Mouse (Mus musculus): ENCODE measurements around the gene Akt2. TPM values are rescaled to one million over a fixed set of nuclear protein-coding genes. Genes with fewer than 3 reads are reported as not detected.
A peak's percentile ranks its signal among the peaks of the same experiment; 100 is the strongest.

The Akt2 gene
- polyA plus RNA-seq, 1 experiment from 2014 or later, result 44.1 TPM

DNA sequence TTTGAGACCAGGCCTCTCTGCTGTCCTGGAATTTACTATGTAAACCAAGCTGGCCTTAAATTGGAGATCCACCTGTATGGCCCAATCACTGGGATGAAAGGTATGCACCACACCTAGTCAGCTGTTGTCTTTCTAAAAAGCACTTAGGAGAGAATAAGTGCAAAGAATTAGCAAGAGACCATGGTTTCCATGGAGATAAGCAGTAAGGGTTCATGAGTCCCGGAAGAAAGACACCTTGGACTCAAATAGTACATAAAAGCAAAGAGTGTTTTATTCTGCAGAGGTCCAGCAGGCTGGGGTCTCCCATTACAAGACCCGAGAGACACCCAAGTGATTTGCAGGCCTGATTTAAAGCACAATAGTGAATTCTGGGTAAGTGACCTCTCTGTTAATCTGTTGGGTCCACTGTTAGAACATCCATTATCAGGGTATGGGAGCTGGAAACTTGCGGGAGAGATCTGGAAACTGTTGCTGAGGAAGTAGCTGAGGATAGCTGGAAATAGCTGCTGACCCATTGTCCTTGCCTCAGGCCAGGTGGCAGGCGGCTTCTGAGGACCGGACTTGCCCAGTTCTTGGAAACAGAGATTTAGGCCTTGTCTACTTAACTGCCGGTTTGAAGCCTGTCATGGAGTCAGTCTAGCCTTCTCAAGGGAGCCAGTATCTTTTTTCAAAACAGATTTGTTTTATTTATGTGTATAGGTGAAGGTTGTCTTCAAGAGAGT, 56.1 kb downstream of the Akt2 start:
- no peaks in the 10 kb centered on the region for H3K36me3 ChIP-seq (ENCODE audit: control insufficient read depth, insufficient read depth, low read length)
- ATAC-seq (ENCODE audit: low read depth), result no peak
- no peak overlapping the region for H3K9ac ChIP-seq (replicated peaks; ENCODE audit: low read depth, low read length)
- H3K4me3 ChIP-seq (ENCODE audit: low read depth, low read length), result no peak overlapping the region
- no peak overlapping the region for H3K4me2 ChIP-seq (ENCODE audit: low read depth, low read length)
- H3K9me3 ChIP-seq (ENCODE audit: control insufficient read depth, low read length), result no peaks in the 10 kb centered on the region
- no peaks in the 10 kb centered on the region for H3K27me3 ChIP-seq (ENCODE audit: control insufficient read depth, insufficient read depth, low read length)
- 86% methylated on average over 6 of the region's 6 CpGs for WGBS
- H3K27ac ChIP-seq (ENCODE audit: low read depth, low read length), result no peak overlapping the region
- H3K4me1 ChIP-seq (ENCODE audit: control insufficient read depth, insufficient read depth, low read length), result no peaks in the 10 kb centered on the region

DNA sequence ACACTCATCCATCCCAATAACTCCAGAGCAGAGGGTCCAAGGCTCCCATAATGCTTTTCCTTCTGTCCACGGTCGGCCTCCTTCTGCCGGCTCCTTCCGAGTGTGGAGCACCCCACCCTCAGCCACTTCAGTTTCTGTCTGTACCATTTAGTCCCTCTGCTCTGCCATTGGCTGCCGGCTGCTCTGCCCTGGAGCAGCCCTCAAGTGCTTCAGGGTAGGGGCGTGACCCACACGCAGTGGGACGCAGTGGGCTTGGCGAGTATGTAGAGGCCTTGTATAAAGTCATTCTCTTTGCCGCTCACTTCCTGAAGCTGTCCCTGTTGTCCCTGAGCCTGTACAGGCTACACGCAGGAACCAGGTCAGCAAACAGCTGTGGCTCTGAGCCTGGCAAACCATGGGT, 58.4 kb downstream of the Akt2 start:
- H3K4me3 ChIP-seq (ENCODE audit: low read depth, low read length), result no peak overlapping the region
- no peak overlapping the region for H3K9ac ChIP-seq (replicated peaks; ENCODE audit: low read depth, low read length)
- no peak overlapping the region for H3K27ac ChIP-seq (ENCODE audit: low read depth, low read length)
- 94% methylated on average over 11 of the region's 11 CpGs for WGBS
- H3K27me3 ChIP-seq (ENCODE audit: control insufficient read depth, insufficient read depth, low read length), result no peaks in the 10 kb centered on the region
- no peak for ATAC-seq (ENCODE audit: low read depth)
- peaks cover 3% of the 10 kb centered on the region; the same call in 1 of the 2 replicates for H3K4me1 ChIP-seq (ENCODE audit: control insufficient read depth, insufficient read depth, low read length)
- H3K4me2 ChIP-seq (ENCODE audit: low read depth, low read length), result no peak overlapping the region
- no peaks in the 10 kb centered on the region for H3K9me3 ChIP-seq (ENCODE audit: control insufficient read depth, low read length)
- no peaks in the 10 kb centered on the region for H3K36me3 ChIP-seq (ENCODE audit: control insufficient read depth, insufficient read depth, low read length)

DNA sequence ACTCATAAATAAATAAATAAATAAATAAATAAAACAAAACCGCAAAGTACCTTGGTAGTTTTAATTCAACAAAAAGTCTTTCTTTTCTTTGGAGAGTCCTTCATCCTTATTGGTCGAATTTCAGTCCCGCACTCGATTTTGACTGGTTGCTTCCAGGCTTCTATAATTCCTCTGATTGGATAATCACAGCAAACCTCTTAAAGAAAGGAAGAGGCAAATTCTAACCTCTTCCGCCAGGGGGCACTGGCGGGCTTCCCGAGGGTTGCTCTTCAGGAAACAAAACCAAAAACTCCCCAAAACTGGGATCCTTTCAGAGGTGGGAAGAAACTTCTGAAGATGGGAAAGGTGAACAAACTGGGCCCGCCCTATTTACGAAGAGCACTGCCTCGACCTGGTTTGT, 59.6 kb downstream of the Akt2 start:
- H3K4me3 ChIP-seq (ENCODE audit: low read depth, low read length), result no peak overlapping the region
- no peaks in the 10 kb centered on the region for H3K36me3 ChIP-seq (ENCODE audit: control insufficient read depth, insufficient read depth, low read length)
- peaks cover 9% of the 10 kb centered on the region; the same call in 1 of the 2 replicates for H3K4me1 ChIP-seq (ENCODE audit: control insufficient read depth, insufficient read depth, low read length)
- H3K9me3 ChIP-seq (ENCODE audit: control insufficient read depth, low read length), result no peaks in the 10 kb centered on the region
- H3K27me3 ChIP-seq (ENCODE audit: control insufficient read depth, insufficient read depth, low read length), result no peaks in the 10 kb centered on the region
- H3K27ac ChIP-seq (ENCODE audit: low read depth, low read length), result no peak overlapping the region
- 9% methylated on average over 10 of the region's 10 CpGs for WGBS
- ATAC-seq (ENCODE audit: low read depth), result no peak
- H3K9ac ChIP-seq (replicated peaks; ENCODE audit: low read depth, low read length), result no peak overlapping the region
- no peak overlapping the region for H3K4me2 ChIP-seq (ENCODE audit: low read depth, low read length)

DNA sequence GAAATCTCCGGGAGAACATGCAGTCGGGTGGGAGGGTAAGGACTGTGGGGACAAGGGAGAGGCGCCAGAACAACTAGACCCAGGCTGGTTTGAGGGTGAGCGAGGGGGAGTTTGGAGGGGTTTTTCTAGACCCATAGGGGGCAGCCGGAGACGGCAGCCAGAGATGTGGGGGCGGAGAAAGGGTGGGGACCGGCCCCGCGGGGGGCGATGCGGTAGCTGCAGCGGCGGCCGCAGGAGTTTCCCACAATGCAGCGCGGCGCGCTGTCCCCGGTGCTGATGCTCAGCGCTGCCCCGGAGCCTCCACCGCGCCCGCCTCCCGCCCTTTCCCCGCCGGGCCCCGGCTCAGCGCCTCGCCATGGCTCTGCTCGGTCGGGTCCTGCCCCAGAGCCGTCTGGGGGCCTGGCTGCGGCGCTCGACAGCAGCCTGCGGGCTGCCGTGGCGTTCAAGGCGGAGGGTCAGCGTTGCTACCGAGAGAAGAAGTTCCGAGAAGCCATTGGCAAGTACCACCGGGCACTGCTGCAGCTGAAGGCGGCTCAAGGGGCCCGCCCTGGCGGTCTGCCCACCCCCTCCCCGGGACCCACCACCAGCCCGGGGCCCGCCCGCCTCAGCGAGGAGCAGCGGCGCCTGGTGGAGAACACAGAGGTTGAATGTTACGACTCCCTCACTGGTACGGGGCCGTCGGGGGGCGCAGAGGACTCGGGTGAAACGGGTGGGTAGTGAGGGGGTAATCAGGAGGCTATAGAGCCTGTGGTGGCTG, 62.5 kb downstream of the Akt2 start, which contains the start of gene Ttc9b:
Gene Ttc9b, plus strand, starts transcription at position 235 of the 757 bp plus-strand sequence.
- peaks cover 9% of the 10 kb centered on the region; the same call in 1 of the 2 replicates for H3K4me1 ChIP-seq (ENCODE audit: control insufficient read depth, insufficient read depth, low read length)
- H3K9me3 ChIP-seq (ENCODE audit: control insufficient read depth, low read length), result no peaks in the 10 kb centered on the region
- H3K4me2 ChIP-seq (ENCODE audit: low read depth, low read length), result peak within 1 kb of the TSS; percentile 63
- H3K4me3 ChIP-seq (ENCODE audit: low read depth, low read length), result peak within 1 kb of the TSS; percentile 61
- 2% methylated on average over 57 of the region's 62 CpGs for WGBS
- H3K9ac ChIP-seq (replicated peaks; ENCODE audit: low read depth, low read length), result peak within 1 kb of the TSS; percentile 82
- peak within 1 kb of the TSS; percentile 93 for H3K27ac ChIP-seq (ENCODE audit: low read depth, low read length)
- H3K36me3 ChIP-seq (ENCODE audit: control insufficient read depth, insufficient read depth, low read length), result peaks cover 21% of the 10 kb centered on the region
- ATAC-seq (ENCODE audit: low read depth), result peak; percentile 80
- H3K27me3 ChIP-seq (ENCODE audit: control insufficient read depth, insufficient read depth, low read length), result no peaks in the 10 kb centered on the region

DNA sequence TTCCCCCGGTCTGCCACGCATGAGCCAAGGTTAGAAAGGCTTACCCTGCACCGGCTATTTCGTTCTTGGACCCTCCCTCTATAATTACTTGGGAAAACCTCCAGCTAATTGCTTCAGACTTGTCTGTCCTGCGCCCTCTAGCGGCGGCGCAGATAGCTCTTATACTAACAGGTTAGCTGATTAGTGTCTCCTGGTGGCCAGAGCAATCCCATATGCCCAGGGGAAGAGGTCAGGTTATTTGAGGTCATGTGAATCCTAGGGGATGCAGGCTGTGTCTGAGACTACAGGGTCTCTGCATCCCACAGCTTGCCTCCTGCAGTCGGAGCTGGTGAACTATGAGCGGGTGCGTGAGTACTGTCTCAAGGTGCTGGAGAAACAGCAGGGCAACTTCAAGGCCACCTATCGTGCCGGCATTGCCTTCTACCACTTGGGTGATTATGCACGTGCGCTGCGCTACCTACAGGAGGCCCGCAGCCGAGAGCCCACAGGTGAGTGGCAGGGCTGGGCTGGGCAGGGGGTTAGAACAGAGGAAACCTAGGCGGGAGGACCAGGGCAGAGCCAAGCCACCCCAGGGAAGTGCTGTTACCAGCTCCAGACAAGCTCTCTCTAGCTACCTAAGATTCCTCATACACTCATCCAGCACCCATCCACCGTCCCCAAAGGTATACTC, 63.4 kb downstream of the Akt2 start:
- WGBS, result 61% methylated on average over 20 of the region's 20 CpGs
- ATAC-seq (ENCODE audit: low read depth), result no peak; the same call in 1 of the 2 replicates
- 0 out of 2 replicates have a peak overlapping the region, but pooled peaks have one; percentile 93 for H3K27ac ChIP-seq (ENCODE audit: low read depth, low read length)
- no peaks in the 10 kb centered on the region for H3K27me3 ChIP-seq (ENCODE audit: control insufficient read depth, insufficient read depth, low read length)
- H3K36me3 ChIP-seq (ENCODE audit: control insufficient read depth, insufficient read depth, low read length), result peaks cover 23% of the 10 kb centered on the region
- peak overlapping the region; percentile 61 for H3K4me3 ChIP-seq (ENCODE audit: low read depth, low read length)
- H3K9me3 ChIP-seq (ENCODE audit: control insufficient read depth, low read length), result no peaks in the 10 kb centered on the region
- H3K9ac ChIP-seq (replicated peaks; ENCODE audit: low read depth, low read length), result peak overlapping the region; percentile 82; the same call in 1 of the 2 replicates
- peaks cover 9% of the 10 kb centered on the region; the same call in 1 of the 2 replicates for H3K4me1 ChIP-seq (ENCODE audit: control insufficient read depth, insufficient read depth, low read length)
- H3K4me2 ChIP-seq (ENCODE audit: low read depth, low read length), result peak overlapping the region; percentile 63

DNA sequence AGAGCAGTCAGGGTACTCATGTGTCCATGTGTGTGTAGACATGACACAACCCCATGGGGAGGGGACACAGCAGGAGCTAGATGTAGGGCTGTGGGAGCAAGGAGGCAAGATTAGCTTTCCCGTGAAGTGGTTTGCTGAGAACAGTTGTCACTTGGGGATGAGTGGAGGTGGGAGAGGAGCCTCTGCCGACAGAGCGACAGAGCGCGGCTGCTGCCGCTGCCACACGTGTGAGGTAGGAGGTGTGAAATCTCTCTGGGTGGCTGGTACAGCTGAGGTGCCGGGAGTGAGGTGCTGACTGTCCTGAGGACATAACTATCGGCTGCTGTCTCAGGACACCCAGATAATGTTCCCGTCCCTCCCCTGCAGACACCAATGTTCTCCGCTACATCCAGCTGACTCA, 64.2 kb downstream of the Akt2 start:
- H3K4me2 ChIP-seq (ENCODE audit: low read depth, low read length), result no peak overlapping the region

DNA sequence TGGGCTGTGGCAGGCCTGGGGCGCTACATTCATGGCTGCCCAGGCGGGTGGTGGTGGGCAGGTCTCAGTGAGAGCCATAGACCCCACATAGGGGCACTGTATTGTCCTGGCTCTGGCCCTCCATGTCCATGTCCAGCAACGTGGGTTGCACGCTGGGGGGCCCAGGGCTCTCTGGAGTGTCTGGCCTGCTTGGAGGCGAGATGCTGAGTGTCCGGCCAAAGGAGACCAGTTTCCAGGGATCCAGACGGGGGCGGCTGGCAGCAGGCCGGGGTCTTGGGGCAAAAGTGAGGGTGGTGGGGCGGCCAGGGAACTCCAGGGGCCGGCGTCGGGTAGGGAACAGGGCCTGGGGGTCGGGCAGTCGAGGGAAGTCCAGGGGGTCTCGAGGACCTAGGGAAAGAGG, 65.2 kb downstream of the Akt2 start:
- Histone ChIP-seq H3K9me3 (ENCODE audit: control insufficient read depth, low read length) (no peaks in the 10 kb centered on the region), H3K27ac (ENCODE audit: low read depth, low read length) (no peak overlapping the region), H3K36me3 (ENCODE audit: control insufficient read depth, insufficient read depth, low read length) (peaks cover 40% of the 10 kb centered on the region), H3K4me3 (ENCODE audit: low read depth, low read length) (no peak overlapping the region), H3K27me3 (ENCODE audit: control insufficient read depth, insufficient read depth, low read length) (no peaks in the 10 kb centered on the region), H3K4me1 (ENCODE audit: control insufficient read depth, insufficient read depth, low read length) (peaks cover 9% of the 10 kb centered on the region; the same call in 1 of the 2 replicates), H3K9ac (replicated peaks; ENCODE audit: low read depth, low read length) (no peak overlapping the region), H3K4me2 (ENCODE audit: low read depth, low read length) (no peak overlapping the region)
- ATAC-seq (ENCODE audit: low read depth), result no peak
- WGBS, result 92% methylated on average over 16 of the region's 16 CpGs

More for the DNA sequence above, 64.2 kb downstream of the Akt2 start:
- no peak overlapping the region for H3K9ac ChIP-seq (replicated peaks; ENCODE audit: low read depth, low read length)
- no peak overlapping the region for H3K27ac ChIP-seq (ENCODE audit: low read depth, low read length)
- no peak for ATAC-seq (ENCODE audit: low read depth)
- peaks cover 9% of the 10 kb centered on the region; the same call in 1 of the 2 replicates for H3K4me1 ChIP-seq (ENCODE audit: control insufficient read depth, insufficient read depth, low read length)
- WGBS, result 63% methylated on average over 11 of the region's 11 CpGs
- no peak overlapping the region for H3K4me3 ChIP-seq (ENCODE audit: low read depth, low read length)
- H3K36me3 ChIP-seq (ENCODE audit: control insufficient read depth, insufficient read depth, low read length), result peaks cover 30% of the 10 kb centered on the region
- H3K27me3 ChIP-seq (ENCODE audit: control insufficient read depth, insufficient read depth, low read length), result no peaks in the 10 kb centered on the region
- no peaks in the 10 kb centered on the region for H3K9me3 ChIP-seq (ENCODE audit: control insufficient read depth, low read length)

DNA sequence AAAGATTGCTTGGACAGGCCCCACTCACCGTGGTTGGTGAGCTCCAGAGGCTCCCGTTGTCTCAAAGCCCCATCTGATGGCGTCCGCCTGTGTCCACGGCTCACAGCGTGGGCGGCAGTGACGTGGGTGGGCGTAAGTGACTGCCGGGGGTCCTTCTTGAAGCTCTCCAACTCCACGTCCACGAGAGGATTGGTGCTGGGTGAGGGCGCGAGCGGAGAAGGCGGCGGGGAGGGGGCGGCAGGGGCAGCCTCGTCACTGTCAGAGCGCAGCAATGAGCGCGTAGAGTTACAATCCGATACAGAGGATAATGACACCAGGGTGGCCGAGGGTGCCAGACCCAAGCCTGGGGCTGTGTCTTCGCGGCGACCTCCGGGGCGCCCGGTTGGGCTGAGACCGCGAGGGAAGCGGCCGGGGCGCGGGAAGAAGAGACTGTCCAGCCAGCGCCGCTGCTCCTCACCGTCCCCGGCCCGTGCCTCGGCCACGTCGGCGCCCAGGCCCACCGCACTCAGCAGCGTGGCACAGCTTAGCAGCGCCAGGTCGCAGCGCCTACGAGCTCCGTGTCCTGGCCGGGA, 66.6 kb downstream of the Akt2 start:
- no peak for ATAC-seq (ENCODE audit: low read depth)
- WGBS, result 31% methylated on average over 52 of the region's 53 CpGs

More for the DNA sequence above, 66.6 kb downstream of the Akt2 start:
- Histone ChIP-seq H3K27me3 (ENCODE audit: control insufficient read depth, insufficient read depth, low read length) (no peaks in the 10 kb centered on the region), H3K27ac (ENCODE audit: low read depth, low read length) (no peak overlapping the region), H3K9me3 (ENCODE audit: control insufficient read depth, low read length) (no peaks in the 10 kb centered on the region), H3K4me3 (ENCODE audit: low read depth, low read length) (no peak overlapping the region), H3K9ac (replicated peaks; ENCODE audit: low read depth, low read length) (no peak overlapping the region), H3K4me2 (ENCODE audit: low read depth, low read length) (no peak overlapping the region), H3K36me3 (ENCODE audit: control insufficient read depth, insufficient read depth, low read length) (peaks cover 43% of the 10 kb centered on the region), H3K4me1 (ENCODE audit: control insufficient read depth, insufficient read depth, low read length) (peaks cover 9% of the 10 kb centered on the region; the same call in 1 of the 2 replicates)
